Mouse (Mus musculus) B cell, adult 62 days (primary cell): Measurements from ENCODE around the gene D930020B18Rik. TPM values are rescaled to one million over a fixed set of nuclear protein-coding genes. Genes with fewer than 3 reads are reported as not detected.

Source experiments
- total RNA-seq: library from RNA; stranded (reverse); gene quantifications from 4 replicates; pipeline ENCODE4 v1.2.4, GENCODE M21; 2023

Gene D930020B18Rik
- total RNA-seq = 0.39 TPM in 1 of 4 replicates, not detected in the others

DNA sequence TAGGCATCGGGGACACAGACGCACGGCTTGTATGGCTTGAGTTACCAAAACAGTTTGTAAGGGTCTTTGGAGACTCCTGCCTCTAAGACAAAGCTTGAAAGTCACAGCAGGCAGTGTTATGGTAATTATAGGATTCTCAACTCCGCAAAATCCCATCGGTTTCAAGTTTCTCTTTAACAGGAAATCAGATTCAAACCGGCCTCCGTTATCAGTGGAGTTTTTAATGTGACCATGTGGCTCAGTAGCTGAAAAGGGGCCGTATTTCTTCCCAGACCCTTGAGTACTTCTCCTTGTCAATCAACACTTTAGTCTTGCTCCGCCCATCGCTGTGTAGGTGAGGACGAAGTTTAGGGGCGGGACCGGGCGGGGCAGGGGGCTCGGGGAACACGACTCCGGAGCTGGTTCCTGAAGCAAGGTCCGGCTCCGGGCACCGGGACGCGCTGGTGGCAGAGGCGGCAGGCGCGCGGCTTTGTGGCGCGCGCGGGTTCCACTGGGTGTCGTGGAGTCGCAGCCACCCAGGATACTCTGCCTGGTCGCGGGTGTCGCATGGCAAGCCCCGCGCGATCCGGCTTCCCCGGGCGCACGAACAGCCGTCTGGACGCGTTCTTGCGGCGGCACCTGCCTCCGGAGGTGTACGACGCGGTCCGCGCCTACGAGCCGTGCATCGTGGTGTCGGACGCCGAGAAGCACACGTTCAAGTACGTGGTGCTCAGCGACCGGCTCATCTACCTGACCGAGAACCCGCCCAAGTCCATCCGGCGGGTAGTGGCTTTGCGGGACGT is at the start of gene D930020B18Rik:
Gene D930020B18Rik (plus strand): TSS at position 317 of the 782 bp plus-strand sequence.

DNA sequence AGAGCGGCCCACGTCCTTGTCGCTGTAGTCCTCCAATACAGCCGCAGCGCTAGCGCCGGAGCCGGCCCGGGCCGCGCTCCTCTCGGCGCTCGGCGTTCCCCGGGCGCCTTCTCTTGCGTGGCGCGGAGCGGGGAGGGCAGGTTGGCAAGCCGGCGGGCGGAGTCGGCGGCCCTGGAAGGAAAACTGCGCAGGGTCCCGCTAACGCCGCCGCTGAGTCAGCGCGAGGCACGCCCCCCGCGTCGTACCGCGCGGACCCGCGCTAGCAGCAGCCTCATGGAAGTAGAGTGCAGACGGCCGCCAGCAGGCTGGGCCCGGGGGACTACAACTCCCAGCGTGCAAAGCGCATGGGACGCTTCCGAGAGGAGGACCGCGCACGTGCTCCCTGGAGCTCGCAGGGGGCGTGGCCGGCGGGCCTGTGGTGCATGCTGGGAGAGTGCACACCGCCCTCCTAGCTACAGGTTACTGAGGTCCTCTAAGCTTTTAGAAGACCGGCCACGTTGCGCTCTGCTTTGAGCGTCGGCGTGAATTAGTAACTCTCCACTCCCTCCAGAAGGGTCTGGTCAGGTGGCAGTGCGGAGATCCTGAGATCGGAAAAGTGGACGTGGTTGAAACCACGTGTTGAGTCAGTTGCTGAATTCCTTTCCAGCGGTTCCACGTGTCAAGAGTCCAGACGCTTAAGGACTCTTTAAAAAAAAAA is 15.1 kb upstream of the D930020B18Rik start, which contains the start of gene Xpot:
Gene Xpot (minus strand): TSS at position 147 of the 697 bp plus-strand sequence.

DNA sequence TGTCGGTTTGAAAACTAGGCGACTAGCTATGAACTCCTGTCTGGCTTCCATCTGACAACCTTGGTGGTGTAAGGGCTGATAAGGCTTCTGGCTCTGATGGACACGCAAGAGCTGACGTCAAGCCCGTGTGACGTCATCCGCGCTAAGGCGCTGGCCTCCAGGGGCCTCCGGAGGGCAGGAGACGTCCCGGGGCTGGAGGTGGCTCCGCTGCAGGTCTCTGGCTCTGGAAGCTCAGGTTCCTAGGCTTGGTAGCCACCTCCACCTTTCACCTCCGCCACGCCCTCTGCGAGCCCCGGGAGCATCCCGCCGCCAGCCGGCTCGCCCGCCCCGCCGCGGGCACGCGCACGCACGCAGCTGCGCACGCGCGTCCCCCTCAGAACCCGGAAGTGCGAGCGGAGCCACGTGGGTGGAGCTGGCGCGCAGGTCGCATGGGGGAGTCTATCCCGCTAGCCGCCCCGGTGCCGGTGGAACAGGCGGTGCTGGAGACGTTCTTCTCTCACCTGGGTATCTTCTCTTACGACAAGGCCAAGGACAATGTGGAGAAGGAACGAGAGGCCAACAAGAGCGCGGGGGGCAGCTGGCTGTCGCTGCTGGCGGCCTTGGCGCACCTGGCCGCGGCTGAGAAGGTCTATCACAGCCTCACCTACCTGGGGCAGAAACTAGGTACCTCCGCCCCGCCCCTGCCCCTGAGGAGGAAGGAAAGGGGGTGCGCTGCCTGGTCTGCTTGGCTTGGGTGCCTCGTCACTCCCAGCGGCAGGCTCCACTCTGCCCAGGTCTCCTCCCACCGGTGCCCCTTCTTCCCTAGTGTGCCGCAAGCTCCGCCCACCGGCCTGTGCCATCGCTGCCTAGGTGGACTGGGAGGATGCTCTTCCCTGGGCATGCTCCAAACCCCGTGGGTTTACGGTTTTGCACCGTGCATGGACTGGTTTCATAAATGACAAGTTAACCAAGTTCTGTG is 98.4 kb downstream of the D930020B18Rik start, which contains the start of gene BC048403:
Gene BC048403 (plus strand): TSS at position 390 of the 958 bp plus-strand sequence.

Other genes starting within 250 kb of the D930020B18Rik start
- 75.9 to 78.8 TPM (median 77.4 TPM) in 4 replicates for gene Rassf3, start 165.2 kb upstream of the D930020B18Rik start, total RNA-seq
- 89.2 to 102 TPM (median 94.1 TPM) in 4 replicates for gene Tbk1, start 54.8 kb upstream of the D930020B18Rik start, total RNA-seq
- gene Xpot, start 15.3 kb upstream of the D930020B18Rik start, total RNA-seq = 33.6 to 42.5 TPM (median 38.3 TPM) in 4 replicates
- gene BC048403, start 98.3 kb downstream of the D930020B18Rik start, total RNA-seq = 8.3 to 9.8 TPM (median 9.3 TPM) in 4 replicates